Mouse (Mus musculus): ENCODE measurements around the gene Cib4.

- no peak for TF ChIP-seq CTCF (IDR thresholded peaks at IDR 0.05; ENCODE audit: borderline replicate concordance, control insufficient read depth, extremely low read depth, insufficient read depth, low read length, poor library complexity)
- TF ChIP-seq POLR2A (IDR thresholded peaks at IDR 0.05; ENCODE audit: control insufficient read depth, extremely low read depth, insufficient read depth, low read length, poor library complexity), result no peak
These were observed 4.8 kb upstream of the Cib4 start for GRCm38 (mm10) chr5:30550334-30551021.

All from thymus, adult 2 months (tissue).